Mouse (Mus musculus) liver, embryonic 14.5 days (tissue): Measurements from ENCODE around the gene Xrn2.

Source experiments
- CTCF ChIP-seq: IDR thresholded peaks from 2 replicates; pipeline ENCODE4 v1.5.1; 2016; ENCODE audit warnings: antibody characterized with exemption, low read depth, control low read depth
- EP300 ChIP-seq: IDR thresholded peaks from 2 replicates; pipeline ENCODE4 v1.6.1; 2016; ENCODE audit warnings: antibody characterized with exemption, low read depth

DNA sequence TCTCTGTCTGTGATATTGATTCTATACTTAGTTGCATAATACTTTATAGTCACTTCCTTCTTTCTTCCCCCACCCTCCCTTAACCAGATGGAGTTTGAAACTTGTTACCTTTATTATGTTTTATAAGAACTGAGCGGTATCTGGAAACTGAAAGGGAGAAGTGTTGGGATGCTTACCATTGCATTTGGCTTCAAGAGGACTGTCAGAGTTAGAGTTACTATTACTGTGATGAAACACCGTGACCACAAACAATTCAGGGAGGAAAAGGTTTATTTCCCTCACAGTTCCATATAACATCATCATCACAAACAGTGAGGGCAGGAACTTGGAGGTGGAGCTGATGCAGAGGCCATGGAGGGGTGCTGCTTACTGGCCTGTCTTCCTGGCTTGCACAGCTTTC, 23.1 kb downstream of the Xrn2 start:
- TF ChIP-seq CTCF: no peak
- no peak for TF ChIP-seq EP300
